Mouse (Mus musculus) heart, postnatal 0 days (tissue): Measurements from ENCODE around the gene 4930558C23Rik. TPM values are rescaled to one million over a fixed set of nuclear protein-coding genes. Genes with fewer than 3 reads are reported as not detected.
A peak's percentile ranks its signal among the peaks of the same experiment; 100 is the strongest.
"Not testable (repeated sequence)": the region's sequence is repeated elsewhere in the genome, so short reads cannot be mapped to it uniquely, and the experiment has no call there.

Source experiments
- ATAC-seq: fragments of 200-750 bp; cut with Nextera tagmentation; 2 replicates; pipeline ENCODE4 v1.8.0; 2017; ENCODE audit warnings: low read depth, moderate number of reproducible peaks, moderate library complexity; ENCODE audit not compliant: insufficient read depth
- DNase-seq: peaks from one replicate; pipeline ENCODE4 v3.0.0-alpha.2; 2016; ENCODE audit warnings: low spot score
- H3K27ac ChIP-seq: fragments of 300-500 bp; sonication (generic); 2 replicates; pipeline ENCODE4 v1.5.1; 2014; ENCODE audit warnings: low read depth, mild to moderate bottlenecking
- H3K27me3 ChIP-seq: fragments of 300-500 bp; sonication (generic); 2 replicates; pipeline ENCODE4 v1.6.1; 2014; ENCODE audit warnings: low read length, mixed read lengths; ENCODE audit not compliant: control insufficient read depth, insufficient read depth
- H3K36me3 ChIP-seq: fragments of 300-500 bp; sonication (generic); replicated peaks from 2 replicates; pipeline ENCODE4 v1.6.1; 2014; ENCODE audit warnings: low read length, mixed read lengths; ENCODE audit not compliant: control insufficient read depth, insufficient read depth
- H3K4me1 ChIP-seq: fragments of 300-500 bp; sonication (generic); 2 replicates; pipeline ENCODE4 v1.6.1; 2014; ENCODE audit warnings: antibody characterized with exemption; ENCODE audit not compliant: control insufficient read depth, insufficient read depth
- H3K4me2 ChIP-seq: fragments of 300-500 bp; sonication (generic); 2 replicates; pipeline ENCODE4 v1.6.1; 2014; ENCODE audit warnings: low read depth, mild to moderate bottlenecking, low read length, moderate library complexity
- H3K4me3 ChIP-seq: fragments of 300-500 bp; sonication (generic); 2 replicates; pipeline ENCODE4 v1.5.1; 2014; ENCODE audit warnings: low read depth, low read length
- H3K9ac ChIP-seq: fragments of 300-500 bp; sonication (generic); replicated peaks from 2 replicates; pipeline ENCODE4 v1.6.1; 2014; ENCODE audit warnings: low read depth, low read length, mixed read lengths
- H3K9me3 ChIP-seq: fragments of 300-500 bp; sonication (generic); replicated peaks from 2 replicates; pipeline ENCODE4 v1.6.1; 2016; ENCODE audit warnings: low read length; ENCODE audit not compliant: control insufficient read depth
- CTCF ChIP-seq: IDR thresholded peaks from 2 replicates; pipeline ENCODE4 v1.5.1; 2016; ENCODE audit warnings: antibody characterized with exemption, control low read depth, low read depth
- EP300 ChIP-seq: IDR thresholded peaks from 2 replicates; pipeline ENCODE4 v1.6.1; 2016; ENCODE audit warnings: antibody characterized with exemption, low read depth
- WGBS: fragments of 180-500 bp; shearing (Covaris S2); extraction: QIAGEN DNeasy Blood & Tissue Kit; methylation state at CpG from one replicate; pipeline ENCODE4 v1.1.7; 2014; 5-methylcytosine and 5-hydroxymethylcytosine counted together
- polyA plus RNA-seq: library from polyadenylated mRNA; unstranded; fragments of >200 nt; fragmentation: Nextera tagmentation; extraction: Ambion mirVana; gene quantifications from 2 replicates; pipeline ENCODE4 v1.2.1, GENCODE M21; 2015
- total RNA-seq: library from RNA; depleted of rRNA; stranded (reverse); fragments of >200 nt; gene quantifications from 2 replicates; pipeline ENCODE4 v1.2.3, GENCODE M21; 2014; ENCODE audit warnings: low replicate concordance

Gene 4930558C23Rik
- total and polyA plus RNA-seq, 2 experiments from 2014 or later: not detected

GRCm38 (mm10) chr3:95439670-95440069, 37.0 kb upstream of the 4930558C23Rik start:
- Histone ChIP-seq H3K27me3 (no peaks in the 10 kb centered on the region), H3K4me3 (no peak overlapping the region), H3K4me2 (no peak overlapping the region), H3K9me3 (no peaks in the 10 kb centered on the region), H3K4me1 (peaks cover 20% of the 10 kb centered on the region; the same call in 1 of the 2 replicates), H3K9ac (no peak overlapping the region), H3K27ac (no peak overlapping the region), H3K36me3 (peaks cover 9% of the 10 kb centered on the region)
- ATAC-seq: no peak
- TF ChIP-seq EP300: no peak
- no peak for TF ChIP-seq CTCF
- DNase-seq: no peak

GRCm38 (mm10) chr3:95438636-95439035, 36.0 kb upstream of the 4930558C23Rik start:
- H3K36me3 ChIP-seq, DNase-seq, H3K9me3 ChIP-seq, H3K27me3 ChIP-seq, H3K9ac ChIP-seq, H3K4me2 ChIP-seq, ATAC-seq, H3K27ac ChIP-seq, H3K4me3 ChIP-seq: not testable (repeated sequence)
- peaks cover 20% of the 10 kb centered on the region; the same call in 1 of the 2 replicates for H3K4me1 ChIP-seq
- 99% methylated on average over 4 of the region's 4 CpGs for WGBS

- H3K4me2 ChIP-seq: peak overlapping the region; percentile 85
- H3K27me3 ChIP-seq: no peaks in the 10 kb centered on the region
- H3K9me3 ChIP-seq: no peaks in the 10 kb centered on the region
- H3K4me1 ChIP-seq: peaks cover 15% of the 10 kb centered on the region; the same call in 1 of the 2 replicates
- peaks cover 9% of the 10 kb centered on the region for H3K36me3 ChIP-seq
- ATAC-seq (no peak), DNase-seq (no peak)
- H3K9ac ChIP-seq: no peak overlapping the region
- no peak overlapping the region for H3K27ac ChIP-seq
- 43% methylated on average over 1 of the region's 1 CpGs for WGBS
- no peak for TF ChIP-seq CTCF
- TF ChIP-seq EP300: no peak
- H3K4me3 ChIP-seq: peak overlapping the region; percentile 86
Measured at GRCm38 (mm10) chr3:95435561-95435960, 32.9 kb upstream of the 4930558C23Rik start.

- H3K27ac ChIP-seq: peak overlapping the region; percentile 88
- no peak for DNase-seq
- TF ChIP-seq CTCF (no peak), EP300 (no peak)
- H3K27me3 ChIP-seq: no peaks in the 10 kb centered on the region
- peaks cover 9% of the 10 kb centered on the region for H3K36me3 ChIP-seq
- H3K4me2 ChIP-seq: peak overlapping the region; percentile 85
- 1% methylated on average over 7 of the region's 7 CpGs for WGBS
- no peaks in the 10 kb centered on the region for H3K9me3 ChIP-seq
- H3K9ac ChIP-seq: peak overlapping the region; percentile 74
- peaks cover 15% of the 10 kb centered on the region; the same call in 1 of the 2 replicates for H3K4me1 ChIP-seq
- H3K4me3 ChIP-seq: peak overlapping the region; percentile 86
- no peak for ATAC-seq
Measured at GRCm38 (mm10) chr3:95434983-95435370, 32.3 kb upstream of the 4930558C23Rik start.

DNA sequence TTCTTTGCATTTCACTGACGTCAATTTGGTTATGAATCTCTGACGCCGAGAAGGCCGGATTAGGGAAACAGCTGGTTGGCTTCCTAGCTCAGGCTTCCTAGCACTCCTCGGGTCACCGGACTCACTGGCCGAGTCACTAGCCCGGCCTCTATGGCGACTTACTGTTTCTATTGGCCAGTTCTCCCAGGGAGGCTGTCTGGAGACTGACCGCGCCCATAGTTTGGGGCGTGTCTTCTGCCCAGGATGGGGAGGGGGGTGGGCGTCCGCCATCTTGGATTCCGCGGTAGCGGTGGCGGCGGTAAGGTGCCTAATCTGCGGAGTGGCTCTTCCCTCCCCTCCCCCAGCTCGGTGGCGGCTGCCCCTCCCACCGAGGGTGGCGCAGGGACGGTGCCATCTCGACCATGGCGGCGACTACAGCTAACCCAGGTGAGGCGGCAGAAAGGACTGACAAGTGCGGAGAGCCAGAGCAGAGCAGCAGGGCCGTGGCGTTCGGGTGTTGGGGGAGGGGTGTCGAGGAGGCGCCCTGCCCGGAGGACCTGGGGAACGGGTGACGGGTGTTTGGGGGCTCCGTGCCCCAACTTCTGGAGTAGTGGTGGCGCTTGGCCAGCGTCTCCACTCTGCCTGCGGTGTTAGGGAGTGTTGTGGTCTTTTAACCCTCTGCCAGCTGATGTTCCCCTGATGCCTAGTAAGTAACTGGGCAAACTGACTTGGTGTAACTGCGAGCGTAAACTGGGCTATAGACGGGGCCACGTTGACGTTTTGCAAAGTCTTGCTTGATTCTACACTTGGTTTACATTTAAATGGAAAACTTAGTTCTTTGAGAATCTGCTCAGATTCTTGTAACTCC, 31.7 kb upstream of the 4930558C23Rik start, which contains the start of gene Arnt:
Gene Arnt (plus strand): TSS at position 253 of the 847 bp plus-strand sequence.
- 1% methylated on average over 46 of the region's 47 CpGs for WGBS
- peak within 1 kb of the TSS; percentile 88 for H3K27ac ChIP-seq
- H3K4me3 ChIP-seq: peak within 1 kb of the TSS; percentile 86
- no peaks in the 10 kb centered on the region for H3K27me3 ChIP-seq
- TF ChIP-seq EP300: no peak; the same call in 1 of the 2 replicates
- no peak for TF ChIP-seq CTCF
- H3K9me3 ChIP-seq: no peaks in the 10 kb centered on the region
- ATAC-seq (peak; percentile 100), DNase-seq (peak; percentile 97)
- H3K4me1 ChIP-seq: peaks cover 11% of the 10 kb centered on the region; the same call in 1 of the 2 replicates
- H3K4me2 ChIP-seq: peak within 1 kb of the TSS; percentile 85
- H3K9ac ChIP-seq: peak within 1 kb of the TSS; percentile 74
- peaks cover 9% of the 10 kb centered on the region for H3K36me3 ChIP-seq
